Mouse (Mus musculus): ENCODE data around the gene Nup98. TPM values are rescaled to one million over a fixed set of nuclear protein-coding genes. Genes with fewer than 3 reads are reported as not detected.

Gene Nup98
- polyA plus RNA-seq, 1 experiment from 2014 or later: 21.5 TPM

DNA sequence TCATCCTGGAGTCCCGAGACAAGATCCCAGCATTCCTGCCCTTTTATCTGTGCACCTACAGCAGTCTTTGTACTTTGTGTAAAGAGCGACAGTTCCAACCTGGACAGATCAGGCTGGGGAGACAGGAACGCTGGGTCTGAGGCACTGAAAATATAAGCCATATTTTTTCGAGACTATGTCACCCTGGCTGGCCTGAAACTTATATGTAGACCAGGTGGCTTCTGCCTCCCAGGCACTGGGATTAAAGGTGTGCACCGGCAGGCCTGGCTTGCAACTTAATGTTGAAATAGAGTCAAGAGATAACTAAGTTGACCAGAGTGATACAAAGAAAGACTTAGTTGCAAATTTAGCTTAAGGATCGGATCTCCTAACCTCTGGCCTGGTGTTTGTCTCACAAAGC, 36.3 kb upstream of the Nup98 start:
- Histone ChIP-seq H3K9ac (no peak overlapping the region), H3K36me3 (replicated peaks) (no peaks in the 10 kb centered on the region), H3K27ac (no peak overlapping the region), H3K4me2 (no peak overlapping the region), H3K27me3 (replicated peaks) (no peaks in the 10 kb centered on the region), H3K4me3 (no peak overlapping the region), H3K9me3 (no peaks in the 10 kb centered on the region), H3K4me1 (peaks cover 18% of the 10 kb centered on the region)
- 59% methylated on average over 6 of the region's 6 CpGs for WGBS
- no peak for ATAC-seq (replicated peaks)

DNA sequence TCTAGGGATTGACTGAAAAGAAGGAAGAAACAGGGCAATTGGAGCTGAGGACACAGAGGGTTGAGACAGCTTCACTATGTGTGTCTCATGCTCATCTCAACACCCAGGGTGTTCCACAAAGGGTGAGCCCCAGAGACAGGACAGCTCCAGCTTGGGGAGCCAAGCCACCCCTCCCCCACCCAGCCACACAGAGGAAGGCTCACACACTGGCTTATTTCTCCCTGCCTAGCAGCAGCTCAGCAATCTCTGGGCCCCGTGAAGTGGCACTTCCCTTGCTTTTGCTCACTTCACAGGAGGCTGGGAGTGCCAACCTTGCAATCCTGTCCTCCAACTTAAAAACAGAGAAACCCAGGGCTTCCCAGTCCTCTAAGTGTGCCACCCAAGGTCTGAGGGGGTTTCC, 35.8 kb upstream of the Nup98 start:
- 0% methylated on average over 1 of the region's 1 CpGs for WGBS
- Histone ChIP-seq H3K4me1 (peaks cover 13% of the 10 kb centered on the region; the same call in 1 of the 2 replicates), H3K36me3 (replicated peaks) (no peaks in the 10 kb centered on the region), H3K4me2 (no peak overlapping the region), H3K9me3 (no peaks in the 10 kb centered on the region), H3K27ac (no peak overlapping the region), H3K9ac (no peak overlapping the region), H3K27me3 (replicated peaks) (no peaks in the 10 kb centered on the region), H3K4me3 (no peak overlapping the region)
- ATAC-seq (replicated peaks): no peak

GRCm38 (mm10) chr7:102244782-102245535, 35.0 kb upstream of the Nup98 start:
- no peak for ATAC-seq (replicated peaks)

DNA sequence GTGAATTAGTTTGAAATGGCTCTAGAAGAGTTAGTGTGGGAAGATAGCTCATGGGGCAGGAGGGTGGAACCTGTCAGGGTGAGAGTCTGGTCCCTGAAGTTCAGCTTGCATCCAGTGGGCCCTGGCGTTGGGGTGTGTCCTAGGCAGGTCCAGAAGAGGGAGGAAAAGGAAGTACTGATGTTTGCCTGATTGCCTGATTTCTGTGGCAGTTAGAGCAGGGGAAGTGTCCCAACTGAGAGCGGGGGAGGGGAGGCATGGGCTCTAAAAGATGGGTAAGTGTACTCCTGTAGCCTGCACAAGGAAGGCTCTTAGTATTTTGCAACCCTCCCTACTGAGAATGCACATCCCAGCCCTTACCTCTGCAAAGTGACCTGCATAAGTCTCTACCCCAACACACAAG, 33.9 kb upstream of the Nup98 start:
- no peak overlapping the region for H3K4me3 ChIP-seq
- no peak overlapping the region for H3K9ac ChIP-seq
- H3K27ac ChIP-seq: no peak overlapping the region
- H3K4me2 ChIP-seq: no peak overlapping the region
- H3K36me3 ChIP-seq (replicated peaks): no peaks in the 10 kb centered on the region
- no peaks in the 10 kb centered on the region for H3K27me3 ChIP-seq (replicated peaks)
- no peaks in the 10 kb centered on the region for H3K9me3 ChIP-seq
- peaks cover 7% of the 10 kb centered on the region; the same call in 1 of the 2 replicates for H3K4me1 ChIP-seq
- WGBS: 88% methylated on average over 2 of the region's 2 CpGs
- no peak for ATAC-seq (replicated peaks)

More at GRCm38 (mm10) chr7:102244782-102245535, 35.0 kb upstream of the Nup98 start:
- no peak overlapping the region for H3K4me2 ChIP-seq
- 93% methylated on average over 3 of the region's 3 CpGs for WGBS
- H3K4me1 ChIP-seq: peaks cover 13% of the 10 kb centered on the region; the same call in 1 of the 2 replicates
- no peak overlapping the region for H3K9ac ChIP-seq
- no peaks in the 10 kb centered on the region for H3K27me3 ChIP-seq (replicated peaks)
- H3K36me3 ChIP-seq (replicated peaks): no peaks in the 10 kb centered on the region
- no peak overlapping the region for H3K4me3 ChIP-seq
- no peak overlapping the region for H3K27ac ChIP-seq
- H3K9me3 ChIP-seq: no peaks in the 10 kb centered on the region

- H3K36me3 ChIP-seq (replicated peaks): no peaks in the 10 kb centered on the region
- 78% methylated on average over 3 of the region's 3 CpGs for WGBS
- no peak overlapping the region for H3K27ac ChIP-seq
- H3K4me2 ChIP-seq: no peak overlapping the region
- peaks cover 6% of the 10 kb centered on the region; the same call in 1 of the 2 replicates for H3K4me1 ChIP-seq
- H3K9me3 ChIP-seq: no peaks in the 10 kb centered on the region
- H3K27me3 ChIP-seq (replicated peaks): no peaks in the 10 kb centered on the region
- ATAC-seq (replicated peaks): no peak
- H3K4me3 ChIP-seq: no peak overlapping the region
- H3K9ac ChIP-seq: no peak overlapping the region
Observed at GRCm38 (mm10) chr7:102242917-102243316, 32.9 kb upstream of the Nup98 start.

DNA sequence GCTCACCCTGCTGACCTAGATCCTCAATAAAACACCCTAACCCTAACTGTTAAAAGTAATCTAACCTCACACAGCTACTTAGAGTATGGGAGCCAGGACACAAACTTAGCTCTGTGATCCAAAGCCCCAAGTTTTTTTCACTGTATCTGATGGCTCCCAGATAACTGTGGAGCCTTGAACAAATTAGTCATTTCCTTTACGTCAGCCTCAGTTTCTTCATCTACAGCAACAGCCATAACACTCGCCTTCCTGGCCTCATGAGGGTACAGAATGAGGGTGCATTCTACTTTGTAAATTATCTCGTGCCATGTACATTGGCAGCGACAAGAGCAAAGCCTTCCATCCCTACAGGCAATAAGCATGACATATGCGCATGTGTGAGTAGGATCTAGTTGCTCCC, 32.4 kb upstream of the Nup98 start:
- Histone ChIP-seq H3K4me1 (peaks cover 6% of the 10 kb centered on the region; the same call in 1 of the 2 replicates), H3K9me3 (no peaks in the 10 kb centered on the region), H3K36me3 (replicated peaks) (no peaks in the 10 kb centered on the region), H3K9ac (no peak overlapping the region), H3K27ac (no peak overlapping the region), H3K4me3 (no peak overlapping the region), H3K27me3 (replicated peaks) (no peaks in the 10 kb centered on the region), H3K4me2 (no peak overlapping the region)
- WGBS: 75% methylated on average over 5 of the region's 5 CpGs
- no peak for ATAC-seq (replicated peaks)

DNA sequence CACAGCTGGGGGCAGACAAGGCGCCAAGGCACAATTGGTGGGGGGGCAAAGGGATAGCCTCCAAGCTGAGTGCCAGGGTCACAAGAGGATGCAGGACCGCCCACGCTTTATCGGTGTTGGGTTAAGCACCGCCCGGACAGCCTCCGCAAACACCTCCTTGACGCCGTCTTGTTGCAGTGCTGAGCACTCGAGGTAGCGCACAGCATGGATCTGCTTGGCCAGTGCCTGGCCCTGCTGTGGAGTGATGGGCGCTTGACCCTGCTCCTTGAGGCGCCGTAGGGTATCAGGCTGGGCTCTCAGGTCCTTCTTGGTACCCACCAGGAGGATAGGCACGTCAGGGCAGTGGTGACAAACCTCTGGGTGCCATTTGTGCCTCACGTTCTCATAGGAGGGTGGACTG, 29.6 kb upstream of the Nup98 start:
- no peak overlapping the region for H3K4me2 ChIP-seq
- 0 out of 2 replicates have a peak, but pooled peaks have one; percentile 21 for ATAC-seq (replicated peaks)
- H3K4me3 ChIP-seq: no peak overlapping the region
- no peak overlapping the region for H3K9ac ChIP-seq
- H3K9me3 ChIP-seq: no peaks in the 10 kb centered on the region
- no peaks in the 10 kb centered on the region for H3K4me1 ChIP-seq
- no peaks in the 10 kb centered on the region for H3K36me3 ChIP-seq (replicated peaks)
- no peak overlapping the region for H3K27ac ChIP-seq
- H3K27me3 ChIP-seq (replicated peaks): no peaks in the 10 kb centered on the region
- 95% methylated on average over 16 of the region's 16 CpGs for WGBS

DNA sequence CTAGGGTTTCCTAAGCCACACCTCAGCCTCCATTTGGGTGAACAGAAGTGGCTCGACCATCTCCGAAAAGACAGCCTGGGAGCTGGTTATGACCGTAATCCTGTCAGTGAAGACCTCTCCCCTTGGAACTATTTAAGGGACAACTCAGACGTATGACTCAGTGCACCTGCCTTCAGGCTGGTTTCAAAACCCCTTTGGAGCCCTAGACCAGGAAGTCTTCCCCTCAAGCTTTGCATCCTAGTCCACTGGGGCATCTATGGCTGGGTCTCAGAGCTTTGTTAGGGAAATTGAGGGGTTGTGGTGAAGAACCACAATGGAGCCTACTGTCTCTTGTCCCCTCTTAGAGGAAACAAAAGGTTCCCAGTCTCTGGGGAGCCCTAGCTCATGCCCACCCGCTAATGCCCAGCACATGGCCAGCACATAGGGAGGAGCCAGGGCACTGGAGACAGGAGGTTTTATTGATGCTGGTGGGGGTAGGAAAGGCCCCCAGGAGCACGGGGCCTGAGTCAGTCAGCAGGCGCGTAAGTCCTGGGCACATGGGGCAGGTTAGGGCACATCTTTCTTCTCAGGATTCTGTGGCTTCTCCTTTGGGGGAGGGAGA, 28.8 kb upstream of the Nup98 start:
- Histone ChIP-seq H3K27me3 (replicated peaks) (no peaks in the 10 kb centered on the region), H3K27ac (no peak overlapping the region), H3K4me3 (no peak overlapping the region), H3K36me3 (replicated peaks) (no peaks in the 10 kb centered on the region), H3K9me3 (no peaks in the 10 kb centered on the region), H3K4me2 (no peak overlapping the region), H3K9ac (no peak overlapping the region), H3K4me1 (no peaks in the 10 kb centered on the region)
- ATAC-seq (replicated peaks): no peak
- WGBS: 90% methylated on average over 8 of the region's 8 CpGs

GRCm38 (mm10) chr7:102233059-102233458, 23.1 kb upstream of the Nup98 start:
- H3K36me3 ChIP-seq (replicated peaks): no peaks in the 10 kb centered on the region
- no peaks in the 10 kb centered on the region for H3K4me1 ChIP-seq
- H3K4me2 ChIP-seq: no peak overlapping the region
- no peak overlapping the region for H3K9ac ChIP-seq
- H3K9me3 ChIP-seq: no peaks in the 10 kb centered on the region
- WGBS: 76% methylated on average over 4 of the region's 4 CpGs
- ATAC-seq (replicated peaks): no peak
- no peak overlapping the region for H3K4me3 ChIP-seq
- no peak overlapping the region for H3K27ac ChIP-seq
- H3K27me3 ChIP-seq (replicated peaks): no peaks in the 10 kb centered on the region

- H3K4me2 ChIP-seq: no peak overlapping the region
- H3K27ac ChIP-seq: no peak overlapping the region
- no peak overlapping the region for H3K9ac ChIP-seq
- H3K9me3 ChIP-seq: no peaks in the 10 kb centered on the region
- H3K4me1 ChIP-seq: no peaks in the 10 kb centered on the region
- no peaks in the 10 kb centered on the region for H3K27me3 ChIP-seq (replicated peaks)
- WGBS: 94% methylated on average over 6 of the region's 6 CpGs
- no peak overlapping the region for H3K4me3 ChIP-seq
- no peak for ATAC-seq (replicated peaks)
- H3K36me3 ChIP-seq (replicated peaks): no peaks in the 10 kb centered on the region
Observed at GRCm38 (mm10) chr7:102229814-102230213, 19.8 kb upstream of the Nup98 start.

- H3K4me3 ChIP-seq: no peak overlapping the region
- no peaks in the 10 kb centered on the region for H3K9me3 ChIP-seq
- H3K27ac ChIP-seq: no peak overlapping the region
- H3K4me1 ChIP-seq: 0 out of 2 replicates have a peak, but pooled peaks cover 3% of the 10 kb centered on the region
- no peaks in the 10 kb centered on the region for H3K36me3 ChIP-seq (replicated peaks)
- no peak overlapping the region for H3K9ac ChIP-seq
- no peak overlapping the region for H3K4me2 ChIP-seq
- H3K27me3 ChIP-seq (replicated peaks): no peaks in the 10 kb centered on the region
- 94% methylated on average over 4 of the region's 4 CpGs for WGBS
- ATAC-seq (replicated peaks): no peak
Observed at GRCm38 (mm10) chr7:102228049-102228670, 18.2 kb upstream of the Nup98 start.

DNA sequence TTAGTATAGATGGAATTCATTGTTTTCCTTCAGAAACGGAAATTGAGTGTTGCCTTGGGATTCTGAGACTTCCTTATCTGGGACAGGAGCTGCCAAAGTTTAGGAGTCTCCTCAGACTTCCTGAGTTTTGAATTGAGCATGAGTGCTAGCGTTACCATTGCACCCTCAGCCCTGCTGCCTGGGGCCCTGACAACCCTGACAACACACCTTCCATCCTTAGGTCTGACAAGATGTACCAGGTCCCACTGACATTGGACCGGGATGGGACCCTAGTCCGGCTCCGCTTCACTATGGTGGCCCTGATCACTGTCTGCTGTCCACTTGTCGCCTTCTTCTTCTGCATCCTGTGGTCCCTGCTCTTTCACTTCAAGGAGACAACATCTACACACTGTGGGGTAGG, 16.1 kb upstream of the Nup98 start:
- H3K9ac ChIP-seq: no peak overlapping the region
- 92% methylated on average over 6 of the region's 6 CpGs for WGBS
- H3K27ac ChIP-seq: no peak overlapping the region
- 0 out of 2 replicates have a peak, but pooled peaks cover 5% of the 10 kb centered on the region for H3K4me1 ChIP-seq
- H3K36me3 ChIP-seq (replicated peaks): no peaks in the 10 kb centered on the region
- H3K4me3 ChIP-seq: no peak overlapping the region
- ATAC-seq (replicated peaks): no peak
- no peaks in the 10 kb centered on the region for H3K9me3 ChIP-seq
- no peak overlapping the region for H3K4me2 ChIP-seq
- H3K27me3 ChIP-seq (replicated peaks): no peaks in the 10 kb centered on the region
